Mouse (Mus musculus): ENCODE measurements around the gene Gm3486. TPM values are rescaled to one million over a fixed set of nuclear protein-coding genes. Genes with fewer than 3 reads are reported as not detected.
"Not testable (repeated sequence)": the region's sequence is repeated elsewhere in the genome, so short reads cannot be mapped to it uniquely, and the experiment has no call there.

Gene Gm3486
- total RNA-seq (2018; cell fraction: chromatin; rRNA removed) = not detected
- not detected for total RNA-seq (2018; cell fraction: cytosol; rRNA removed)
- not detected for total RNA-seq (2018; cell fraction: nucleus; rRNA removed)
- not detected in 3 replicates for polyA plus RNA-seq (2018)

DNA sequence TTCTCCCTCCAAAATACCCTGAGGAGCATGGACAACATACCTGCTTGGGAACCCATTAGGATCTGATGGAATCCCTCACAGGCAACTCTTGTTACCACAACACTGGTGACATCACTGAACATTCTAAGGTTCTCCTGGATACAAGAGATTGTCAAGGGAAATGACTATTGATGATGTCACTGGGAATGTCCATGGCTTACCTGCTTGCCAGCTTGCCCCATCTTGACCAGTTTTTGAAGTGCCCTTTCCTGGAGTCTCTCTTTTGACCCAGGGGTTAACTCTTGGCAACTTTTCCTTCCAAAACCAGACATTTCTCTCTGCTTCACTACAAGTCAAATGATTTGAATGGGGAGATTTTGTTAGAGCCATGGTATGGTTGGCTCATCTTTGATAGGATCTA lies at the start of gene Gm3486:
Gene Gm3486 (minus strand): TSS at position 101 of the 400 bp plus-strand sequence.
- H3K79me2 ChIP-seq (ENCODE audit: inconsistent target); H3K4me3 ChIP-seq (ENCODE audit: inconsistent target); H3K27ac ChIP-seq; H3K36me3 ChIP-seq (ENCODE audit: inconsistent target): not testable (repeated sequence)

DNA sequence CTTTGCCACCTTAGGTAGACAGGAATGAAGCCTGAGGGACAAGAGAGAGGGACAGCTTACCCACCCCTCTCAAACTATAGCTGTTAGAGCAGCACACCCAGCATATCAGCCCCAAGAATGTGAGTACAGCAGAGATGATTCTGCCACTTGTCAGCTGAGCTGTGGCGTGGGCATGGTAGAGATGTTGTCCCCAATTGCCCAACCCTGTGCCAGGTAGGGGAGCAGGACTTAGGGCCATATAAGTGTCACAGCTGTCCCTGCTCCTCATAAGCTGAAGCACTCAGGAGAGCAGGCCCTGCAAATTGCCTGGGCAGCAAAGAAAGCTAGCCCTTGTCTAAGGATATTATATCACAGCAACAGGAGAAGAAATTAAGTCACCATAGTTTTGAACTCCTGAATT lies 35.4 kb upstream of the Gm3486 start:
- H3K27ac ChIP-seq; H3K4me3 ChIP-seq (ENCODE audit: inconsistent target); H3K79me2 ChIP-seq (ENCODE audit: inconsistent target); H3K36me3 ChIP-seq (ENCODE audit: inconsistent target): not testable (repeated sequence)
- 80% methylated on average over 1 of the region's 1 CpGs for WGBS (ENCODE audit: missing documents)

DNA sequence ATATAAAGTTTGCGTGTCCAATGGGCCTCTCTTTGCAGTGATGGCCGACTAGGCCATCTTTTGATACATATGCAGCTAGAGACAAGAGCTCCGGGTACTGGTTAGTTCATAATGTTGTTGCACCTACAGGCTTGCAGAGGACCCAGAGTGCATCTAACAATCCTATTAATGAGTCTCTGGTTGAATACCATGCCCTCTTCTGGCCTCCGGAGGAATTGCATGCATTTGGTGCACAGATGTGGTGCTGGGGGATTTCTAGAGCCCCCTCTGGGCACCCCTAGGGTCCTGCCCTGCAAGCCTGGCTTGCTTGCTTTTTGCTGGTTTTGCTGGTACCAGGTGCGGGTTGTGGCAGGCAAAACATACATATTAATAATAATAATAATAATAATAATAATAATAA lies 31.4 kb upstream of the Gm3486 start:
- not testable (repeated sequence) for H3K79me2 ChIP-seq (ENCODE audit: inconsistent target); H3K27ac ChIP-seq; H3K4me3 ChIP-seq (ENCODE audit: inconsistent target); H3K36me3 ChIP-seq (ENCODE audit: inconsistent target)
- 61% methylated on average over 2 of the region's 5 CpGs for WGBS (ENCODE audit: missing documents)

DNA sequence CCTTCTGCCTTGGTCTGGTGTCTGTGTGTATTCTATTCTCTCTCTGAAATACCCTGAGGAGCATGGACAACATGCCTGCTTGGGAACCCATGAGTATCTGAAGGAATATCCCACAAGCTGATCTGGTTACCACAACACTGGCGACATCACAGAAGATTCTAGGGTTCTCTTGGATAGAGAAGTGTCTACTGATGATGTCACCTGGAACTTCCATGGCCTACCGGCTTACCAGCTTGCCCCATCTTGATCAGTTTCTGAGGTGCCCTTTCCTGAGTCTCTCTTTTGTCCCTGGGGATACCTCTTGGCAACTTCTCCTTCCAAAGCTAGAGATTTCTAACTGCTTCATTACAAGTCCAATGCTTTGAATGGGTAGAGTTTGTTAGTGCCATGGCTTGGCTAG lies 35.9 kb downstream of the Gm3486 start, which contains the start of gene Gm7954:
Gene Gm7954 (minus strand): TSS at position 101 of the 400 bp plus-strand sequence.
- H3K4me3 ChIP-seq (ENCODE audit: inconsistent target); H3K27ac ChIP-seq; H3K79me2 ChIP-seq (ENCODE audit: inconsistent target); H3K36me3 ChIP-seq (ENCODE audit: inconsistent target): not testable (repeated sequence)
- no CpG with 5 or more reads among the region's 2 CpGs for WGBS (ENCODE audit: missing documents)

Other genes with a start within 250 kb of the Gm3486 start
- not detected in 3 replicates for gene Gm2832, start 210.7 kb downstream of the Gm3486 start, polyA plus RNA-seq (2018)
- gene Gm5798, start 140.9 kb downstream of the Gm3486 start, polyA plus RNA-seq (2018) = not detected in 3 replicates
- gene Gm7945, start 103.1 kb downstream of the Gm3486 start, polyA plus RNA-seq (2018) = not detected in 3 replicates
- gene Gm6482, start 81.2 kb downstream of the Gm3486 start, polyA plus RNA-seq (2018) = not detected in 3 replicates
- not detected in 3 replicates for gene Gm7954, start 36.0 kb downstream of the Gm3486 start, polyA plus RNA-seq (2018)
- not detected in 3 replicates for gene Gm7970, start 66.1 kb upstream of the Gm3486 start, polyA plus RNA-seq (2018)
- gene 1700049E17Rik2, start 83.7 kb upstream of the Gm3486 start, polyA plus RNA-seq (2018) = not detected in 3 replicates
- gene Gm3072, start 135.1 kb upstream of the Gm3486 start, polyA plus RNA-seq (2018) = not detected in 3 replicates
- gene Gm3676, start 157.0 kb upstream of the Gm3486 start, polyA plus RNA-seq (2018) = not detected in 3 replicates
- gene Gm8068, start 212.4 kb upstream of the Gm3486 start, polyA plus RNA-seq (2018) = not detected in 3 replicates